Mouse (Mus musculus): ENCODE measurements at regions not wholly inside any gene's neighbourhood (a gene's known extent, or its start where the extent isn't known, plus 50 kb on each side); places are given as distances from the start of the nearest gene placed in this dataset.

DNA sequence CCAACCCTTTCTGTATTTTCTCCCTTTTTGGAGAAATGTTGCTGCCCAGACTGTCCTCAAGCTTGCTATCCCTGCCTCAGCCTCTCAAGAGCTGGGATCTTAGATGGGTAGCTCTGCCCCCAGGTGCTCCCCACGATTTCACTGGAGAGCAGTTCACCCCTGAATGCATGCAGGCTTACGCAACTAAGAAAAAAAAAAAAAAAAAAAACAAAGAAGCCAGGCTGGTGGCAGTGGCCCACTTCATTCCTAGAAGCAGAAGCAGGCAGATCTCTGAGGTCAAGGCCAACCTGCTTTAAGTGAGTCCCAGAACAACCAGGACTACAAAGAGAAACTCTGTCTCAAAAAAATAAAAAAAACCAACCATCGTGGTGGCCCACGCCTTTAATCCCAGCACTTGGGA, 51.2 kb upstream of the Fbxo11 start:
- H3K4me1 ChIP-seq (ENCODE audit: control insufficient read depth) = no peaks in the 10 kb centered on the region
- H3K4me3 ChIP-seq (replicated peaks) = no peak overlapping the region
- TF ChIP-seq GATA1 (IDR thresholded peaks at IDR 0.05; ENCODE audit: low read length) (no peak), TAL1 (IDR thresholded peaks at IDR 0.05; ENCODE audit: low read length) (no peak)

DNA sequence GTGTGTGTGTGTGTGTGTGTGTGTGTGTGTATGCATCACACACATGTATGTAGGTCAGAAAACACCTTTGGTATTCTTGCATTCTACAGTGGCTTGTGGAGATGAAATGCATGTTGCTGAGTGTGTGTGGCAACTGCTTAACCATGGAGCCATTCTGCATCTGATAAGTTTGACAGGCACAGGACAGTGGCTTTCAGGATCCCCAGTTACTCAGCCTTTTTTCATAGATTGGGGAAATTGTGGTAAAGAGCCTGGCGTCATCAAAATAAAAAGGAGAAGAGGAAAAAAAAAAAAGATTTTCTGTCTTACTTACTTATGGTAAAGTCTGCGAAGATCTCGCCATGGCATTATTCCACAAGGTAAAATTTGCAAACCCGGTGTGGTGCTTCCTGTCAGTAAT, 53.6 kb upstream of the Fbxo11 start:
- no peaks in the 10 kb centered on the region for H3K27me3 ChIP-seq (ENCODE audit: control insufficient read depth)
- H3K4me1 ChIP-seq (ENCODE audit: control insufficient read depth) = no peaks in the 10 kb centered on the region
- H3K4me3 ChIP-seq (replicated peaks) = no peak overlapping the region
- H3K36me3 ChIP-seq (ENCODE audit: control insufficient read depth) = no peaks in the 10 kb centered on the region
- TF ChIP-seq TAL1 (IDR thresholded peaks at IDR 0.05; ENCODE audit: low read length) (no peak), GATA1 (IDR thresholded peaks at IDR 0.05; ENCODE audit: low read length) (no peak)
- H3K9me3 ChIP-seq (ENCODE audit: control insufficient read depth, low read length) = no peaks in the 10 kb centered on the region

More for the DNA sequence above, 51.2 kb upstream of the Fbxo11 start:
- Histone ChIP-seq H3K9me3 (ENCODE audit: control insufficient read depth, low read length) (no peaks in the 10 kb centered on the region), H3K27me3 (ENCODE audit: control insufficient read depth) (no peaks in the 10 kb centered on the region), H3K36me3 (ENCODE audit: control insufficient read depth) (no peaks in the 10 kb centered on the region)

DNA sequence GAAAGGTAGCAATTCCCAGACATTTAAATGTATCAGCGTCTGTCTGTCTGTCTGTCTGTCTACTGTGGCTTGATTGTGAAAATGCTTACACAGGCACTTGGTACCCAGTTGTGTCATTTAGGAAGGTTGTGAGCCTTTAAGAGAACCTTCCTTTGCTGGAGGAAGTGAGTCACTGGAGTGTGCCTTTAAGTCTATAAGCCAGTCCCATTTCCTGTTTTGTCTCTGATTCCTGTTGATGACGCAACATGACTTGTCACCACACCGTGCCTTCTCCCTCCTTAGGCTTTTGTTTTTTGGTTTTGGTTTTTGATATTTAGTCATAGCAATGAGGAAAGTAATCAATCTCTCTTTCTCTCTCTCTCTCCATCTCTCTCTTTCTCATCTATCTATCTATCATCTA, 58.6 kb upstream of the Fbxo11 start:
- H3K36me3 ChIP-seq (ENCODE audit: control insufficient read depth) = no peaks in the 10 kb centered on the region
- no peak for TF ChIP-seq TAL1 (IDR thresholded peaks at IDR 0.05; ENCODE audit: low read length)
- no peak for TF ChIP-seq GATA1 (IDR thresholded peaks at IDR 0.05; ENCODE audit: low read length)
- H3K4me1 ChIP-seq (ENCODE audit: control insufficient read depth) = no peaks in the 10 kb centered on the region

DNA sequence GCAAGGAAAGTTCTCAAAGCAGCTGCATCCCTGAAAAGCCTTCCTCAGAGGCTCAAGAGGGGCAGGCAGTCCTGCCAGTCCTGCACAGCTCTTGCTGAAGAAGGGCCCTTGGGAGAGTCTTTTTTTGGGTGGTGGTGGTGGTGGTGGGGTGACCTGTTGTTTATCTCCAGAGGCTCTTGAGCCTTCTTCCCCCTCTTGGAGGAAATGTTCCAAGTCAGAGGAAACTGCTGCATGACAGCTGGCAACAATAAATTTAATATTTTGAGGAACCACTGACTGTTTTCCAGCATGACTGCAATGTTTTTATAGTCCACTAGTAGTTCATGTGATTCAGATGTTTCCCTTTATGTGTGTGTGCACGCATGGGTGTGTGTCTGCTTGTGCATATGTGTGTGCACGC, 62.0 kb upstream of the Fbxo11 start:
- Histone ChIP-seq H3K27me3 (ENCODE audit: control insufficient read depth) (no peaks in the 10 kb centered on the region), H3K9me3 (ENCODE audit: control insufficient read depth, low read length) (no peaks in the 10 kb centered on the region), H3K4me3 (replicated peaks) (no peak overlapping the region), H3K36me3 (ENCODE audit: control insufficient read depth) (no peaks in the 10 kb centered on the region), H3K4me1 (ENCODE audit: control insufficient read depth) (no peaks in the 10 kb centered on the region)
- TF ChIP-seq GATA1 (IDR thresholded peaks at IDR 0.05; ENCODE audit: low read length) (no peak), TAL1 (IDR thresholded peaks at IDR 0.05; ENCODE audit: low read length) (no peak)

More for the DNA sequence above, 58.6 kb upstream of the Fbxo11 start:
- H3K27me3 ChIP-seq (ENCODE audit: control insufficient read depth) = no peaks in the 10 kb centered on the region
- H3K4me3 ChIP-seq (replicated peaks) = no peak overlapping the region
- no peaks in the 10 kb centered on the region for H3K9me3 ChIP-seq (ENCODE audit: control insufficient read depth, low read length)

DNA sequence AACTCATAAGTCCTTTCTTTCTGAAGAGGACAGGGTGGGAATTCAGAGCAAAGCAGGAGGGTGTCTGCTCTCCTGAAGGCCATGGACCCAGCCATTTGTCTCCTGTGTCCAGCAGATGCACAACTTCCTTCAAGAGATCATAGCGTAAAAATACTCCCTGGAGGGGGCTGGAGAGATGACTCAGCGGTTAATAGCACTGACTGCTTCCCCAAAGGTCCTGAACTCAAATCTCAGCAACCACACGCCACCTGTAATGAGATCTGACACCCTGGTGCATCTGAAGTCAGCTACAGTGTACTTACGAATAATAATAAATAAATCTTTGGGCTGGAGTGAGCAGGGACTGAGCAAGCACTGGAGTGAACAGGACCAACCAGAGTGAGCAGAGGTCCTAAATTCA, 66.2 kb upstream of the Fbxo11 start:
- Histone ChIP-seq H3K4me3 (replicated peaks) (no peak overlapping the region), H3K4me1 (ENCODE audit: control insufficient read depth) (no peaks in the 10 kb centered on the region), H3K27me3 (ENCODE audit: control insufficient read depth) (no peaks in the 10 kb centered on the region), H3K9me3 (ENCODE audit: control insufficient read depth, low read length) (no peaks in the 10 kb centered on the region), H3K36me3 (ENCODE audit: control insufficient read depth) (no peaks in the 10 kb centered on the region)
- TF ChIP-seq GATA1 (IDR thresholded peaks at IDR 0.05; ENCODE audit: low read length) = no peak
- no peak for TF ChIP-seq TAL1 (IDR thresholded peaks at IDR 0.05; ENCODE audit: low read length)

DNA sequence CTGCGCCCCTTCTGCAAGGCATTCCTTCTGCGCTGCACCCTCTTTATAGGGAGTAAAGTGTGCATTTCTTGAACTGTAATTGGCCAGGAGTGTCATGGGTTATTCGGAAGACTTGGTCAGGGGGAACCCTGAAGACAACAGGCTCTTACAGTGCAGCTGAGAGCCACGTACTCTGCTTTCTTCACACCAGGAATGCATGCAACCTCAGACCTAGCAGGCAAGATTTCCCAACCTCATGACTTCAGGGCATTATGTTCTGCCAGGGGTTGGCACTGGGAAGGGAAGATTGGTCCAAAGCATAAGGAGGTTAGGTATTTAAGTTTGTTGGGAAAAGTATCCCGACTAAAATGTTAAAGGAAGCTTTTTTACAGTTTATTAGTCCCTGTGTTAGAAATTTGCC, 66.9 kb upstream of the Fbxo11 start:
- H3K36me3 ChIP-seq (ENCODE audit: control insufficient read depth) = no peaks in the 10 kb centered on the region
- no peaks in the 10 kb centered on the region for H3K27me3 ChIP-seq (ENCODE audit: control insufficient read depth)
- H3K9me3 ChIP-seq (ENCODE audit: control insufficient read depth, low read length) = no peaks in the 10 kb centered on the region
- TF ChIP-seq GATA1 (IDR thresholded peaks at IDR 0.05; ENCODE audit: low read length) (no peak), TAL1 (IDR thresholded peaks at IDR 0.05; ENCODE audit: low read length) (no peak)
- no peaks in the 10 kb centered on the region for H3K4me1 ChIP-seq (ENCODE audit: control insufficient read depth)
- no peak overlapping the region for H3K4me3 ChIP-seq (replicated peaks)

DNA sequence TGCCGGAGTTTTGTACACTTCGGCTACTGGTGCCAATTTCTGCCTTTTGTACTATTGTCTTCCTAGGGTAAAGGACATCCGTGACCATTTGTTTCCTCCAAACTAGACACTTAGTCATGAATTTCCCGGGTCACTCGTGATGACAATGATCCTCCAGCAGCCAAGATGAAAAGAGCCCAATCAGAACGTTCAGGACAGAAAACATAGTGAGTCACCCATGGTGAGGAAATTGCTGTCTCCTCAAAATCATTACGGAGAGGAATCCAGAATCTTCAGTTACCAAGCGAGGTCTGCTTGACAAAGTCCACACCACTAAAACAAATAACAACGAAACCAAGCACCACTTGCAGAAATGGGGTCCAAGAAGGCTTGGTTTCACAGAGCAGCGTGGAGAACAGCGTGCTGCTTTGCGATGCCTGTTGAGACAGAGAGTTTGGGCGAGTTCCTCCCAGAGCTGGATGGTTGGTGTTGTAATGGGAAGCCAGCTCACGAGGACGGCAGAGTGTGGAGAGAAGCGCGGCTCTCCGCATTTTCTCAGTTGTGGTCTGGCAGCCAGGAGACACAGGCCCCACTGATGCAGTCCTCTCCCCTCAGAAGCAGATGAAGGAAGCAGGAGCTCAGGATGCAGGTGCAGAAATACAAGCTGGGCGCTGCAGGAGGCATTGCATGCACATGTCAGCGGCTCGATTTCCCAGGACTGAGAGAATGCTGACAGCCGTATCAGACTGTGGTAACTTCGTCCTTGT, 67.7 kb upstream of the Fbxo11 start:
- Histone ChIP-seq H3K27me3 (ENCODE audit: control insufficient read depth) (no peaks in the 10 kb centered on the region), H3K4me1 (ENCODE audit: control insufficient read depth) (no peaks in the 10 kb centered on the region), H3K36me3 (ENCODE audit: control insufficient read depth) (no peaks in the 10 kb centered on the region), H3K9me3 (ENCODE audit: control insufficient read depth, low read length) (no peaks in the 10 kb centered on the region), H3K4me3 (replicated peaks) (no peak overlapping the region)
- no peak for TF ChIP-seq GATA1 (IDR thresholded peaks at IDR 0.05; ENCODE audit: low read length)
- TF ChIP-seq TAL1 (IDR thresholded peaks at IDR 0.05; ENCODE audit: low read length) = no peak

DNA sequence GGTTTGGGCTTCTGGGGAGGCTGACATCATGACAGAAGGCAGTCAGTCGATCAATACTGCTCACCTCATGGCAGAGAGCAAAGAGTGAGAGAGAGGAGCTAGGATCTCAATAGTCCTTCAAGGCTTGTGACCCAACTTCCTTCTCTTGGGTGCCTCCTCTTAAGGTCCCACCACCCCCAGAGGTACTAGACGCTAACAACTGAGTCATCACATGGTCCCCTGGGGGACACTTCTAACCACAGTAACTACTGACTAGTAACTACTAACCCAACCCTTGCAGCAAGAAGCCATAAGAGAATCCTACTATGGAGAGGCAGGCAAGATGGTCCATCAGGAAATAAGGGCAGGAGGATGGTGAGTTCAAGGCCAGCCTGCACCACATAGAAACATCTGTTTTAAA, 69.5 kb upstream of the Fbxo11 start:
- TF ChIP-seq GATA1 (IDR thresholded peaks at IDR 0.05; ENCODE audit: low read length) = no peak
- no peak for TF ChIP-seq TAL1 (IDR thresholded peaks at IDR 0.05; ENCODE audit: low read length)
- Histone ChIP-seq H3K36me3 (ENCODE audit: control insufficient read depth) (no peaks in the 10 kb centered on the region), H3K4me1 (ENCODE audit: control insufficient read depth) (no peaks in the 10 kb centered on the region), H3K4me3 (replicated peaks) (no peak overlapping the region), H3K9me3 (ENCODE audit: control insufficient read depth, low read length) (no peaks in the 10 kb centered on the region), H3K27me3 (ENCODE audit: control insufficient read depth) (no peaks in the 10 kb centered on the region)

DNA sequence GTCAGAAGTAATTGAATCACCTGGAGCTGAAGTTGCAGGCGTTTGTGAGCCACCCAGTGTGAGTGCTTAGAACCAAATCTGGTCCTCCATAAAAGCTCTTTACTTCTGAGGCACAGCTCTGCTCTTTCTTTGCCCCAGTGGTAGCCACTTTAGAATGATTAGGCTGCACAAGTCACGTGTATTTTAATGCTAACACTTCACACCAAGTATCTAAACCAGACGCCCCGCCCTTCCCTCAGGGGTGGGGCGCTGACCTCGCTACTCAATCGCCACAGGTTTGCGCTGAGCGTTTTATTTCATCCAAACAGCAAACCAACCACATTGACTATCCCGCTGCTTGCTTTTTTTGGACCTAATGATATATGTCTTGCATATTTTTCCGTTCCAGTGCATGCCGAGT, 76.4 kb upstream of the Fbxo11 start:
- Histone ChIP-seq H3K36me3 (ENCODE audit: control insufficient read depth) (no peaks in the 10 kb centered on the region), H3K4me3 (replicated peaks) (no peak overlapping the region), H3K9me3 (ENCODE audit: control insufficient read depth, low read length) (no peaks in the 10 kb centered on the region), H3K27me3 (ENCODE audit: control insufficient read depth) (no peaks in the 10 kb centered on the region), H3K4me1 (ENCODE audit: control insufficient read depth) (no peaks in the 10 kb centered on the region)
- TF ChIP-seq TAL1 (IDR thresholded peaks at IDR 0.05; ENCODE audit: low read length) = no peak
- no peak for TF ChIP-seq GATA1 (IDR thresholded peaks at IDR 0.05; ENCODE audit: low read length)

DNA sequence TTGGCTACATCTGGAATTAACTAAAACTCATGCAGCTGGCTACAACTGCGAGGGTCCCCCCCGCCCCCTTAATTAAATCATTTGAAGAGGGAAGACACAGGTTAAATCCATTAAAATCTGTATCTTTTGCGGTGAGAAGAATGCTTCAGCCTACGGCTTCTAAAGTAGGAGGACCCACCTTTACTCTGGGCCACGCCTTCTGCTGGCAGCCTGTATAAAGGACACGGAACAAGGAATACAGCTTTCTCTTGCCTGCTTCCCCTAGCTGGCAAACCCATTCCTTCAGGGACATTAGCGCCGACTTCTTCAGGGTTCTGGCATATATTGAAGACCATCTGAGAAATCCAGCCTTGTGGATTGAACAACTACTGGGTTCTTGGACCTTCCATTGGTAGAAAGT, 76.9 kb upstream of the Fbxo11 start:
- no peak overlapping the region for H3K4me3 ChIP-seq (replicated peaks)
- no peak for TF ChIP-seq GATA1 (IDR thresholded peaks at IDR 0.05; ENCODE audit: low read length)
- no peak for TF ChIP-seq TAL1 (IDR thresholded peaks at IDR 0.05; ENCODE audit: low read length)

More for the DNA sequence above, 76.9 kb upstream of the Fbxo11 start:
- no peaks in the 10 kb centered on the region for H3K27me3 ChIP-seq (ENCODE audit: control insufficient read depth)
- H3K9me3 ChIP-seq (ENCODE audit: control insufficient read depth, low read length) = no peaks in the 10 kb centered on the region
- no peaks in the 10 kb centered on the region for H3K4me1 ChIP-seq (ENCODE audit: control insufficient read depth)
- H3K36me3 ChIP-seq (ENCODE audit: control insufficient read depth) = no peaks in the 10 kb centered on the region
